Mouse (Mus musculus) kidney, adult 2 months (tissue): ENCODE measurements around the gene Card11.

Source experiments
- CTCF ChIP-seq: fragments of 200-500 bp; conservative IDR thresholded peaks from 2 replicates; pipeline ENCODE4 v1.5.1; 2011; ENCODE audit warnings: low read depth, mild to moderate bottlenecking, control low read depth, low read length, moderate library complexity, mixed read lengths; ENCODE audit not compliant: insufficient read depth, insufficient read length
- POLR2A ChIP-seq: fragments of 200-500 bp; IDR thresholded peaks from one replicate; pipeline ENCODE4 v1.6.1; 2011; ENCODE audit warnings: low read depth, low read length, control low read depth

DNA sequence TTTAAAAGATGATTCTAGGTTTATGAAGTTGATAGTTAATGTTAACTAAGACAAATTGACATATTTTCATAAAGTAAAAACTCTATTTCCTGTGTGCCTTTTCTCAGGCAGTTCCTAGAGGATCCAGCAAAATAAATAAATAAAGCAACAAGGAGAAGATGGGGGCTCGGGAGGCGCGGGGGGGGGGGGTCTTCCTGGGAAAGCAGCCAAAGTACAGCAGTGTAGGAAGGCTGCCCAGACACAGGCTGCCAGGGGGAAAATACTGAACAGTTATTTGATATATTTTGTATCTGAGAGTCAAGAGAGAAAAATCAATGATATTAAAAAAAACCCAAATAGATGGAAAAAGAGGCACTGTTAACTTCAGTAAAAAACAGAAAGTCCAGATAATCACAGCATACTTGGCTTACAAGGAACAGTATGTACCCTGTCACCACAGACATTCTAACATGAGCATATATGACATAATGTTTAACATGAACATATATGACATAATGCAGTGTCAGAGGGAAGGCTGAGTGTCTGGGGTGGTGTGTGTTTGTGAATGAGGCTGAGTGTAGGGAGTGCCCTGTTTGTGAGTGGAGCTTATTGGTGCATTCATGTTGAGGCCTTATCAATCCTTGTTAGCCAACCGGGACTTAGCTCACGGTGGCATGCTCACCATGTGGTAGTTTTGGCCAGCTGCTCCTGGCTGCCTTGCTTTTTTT lies 68.7 kb downstream of the Card11 start:
- no peak for TF ChIP-seq POLR2A
- no peak for TF ChIP-seq CTCF
